Mouse (Mus musculus): ENCODE results near the gene Aoc3.

DNA sequence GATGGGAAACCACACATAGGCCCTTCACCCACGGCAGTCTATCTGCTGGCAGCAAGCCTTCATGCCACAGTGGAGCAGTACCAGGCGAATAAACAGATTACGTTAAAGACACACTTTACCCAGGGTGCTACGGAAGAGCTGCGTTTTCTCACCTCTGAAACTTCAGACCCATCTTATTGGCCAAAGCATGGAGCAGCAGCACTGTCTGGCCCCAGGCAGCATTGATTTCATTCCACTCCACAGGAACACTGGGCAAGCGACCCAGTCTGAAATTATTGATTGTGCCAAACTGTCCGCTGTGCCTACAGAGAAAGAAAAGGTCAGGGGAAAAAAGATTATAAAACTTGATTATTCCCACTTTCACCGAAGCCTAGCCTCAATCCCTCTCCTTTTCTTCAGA, 39.2 kb upstream of the Aoc3 start:
- TF ChIP-seq CTCF (IDR thresholded peaks at IDR 0.05; ENCODE audit: low read depth): no peak
- TF ChIP-seq EP300 (IDR thresholded peaks at IDR 0.05; ENCODE audit: low read depth): no peak

Measured in liver, postnatal 0 days (tissue).